Comparison of ENCODE assay signal across 8 mouse cellular contexts in the genomic region with DNA sequence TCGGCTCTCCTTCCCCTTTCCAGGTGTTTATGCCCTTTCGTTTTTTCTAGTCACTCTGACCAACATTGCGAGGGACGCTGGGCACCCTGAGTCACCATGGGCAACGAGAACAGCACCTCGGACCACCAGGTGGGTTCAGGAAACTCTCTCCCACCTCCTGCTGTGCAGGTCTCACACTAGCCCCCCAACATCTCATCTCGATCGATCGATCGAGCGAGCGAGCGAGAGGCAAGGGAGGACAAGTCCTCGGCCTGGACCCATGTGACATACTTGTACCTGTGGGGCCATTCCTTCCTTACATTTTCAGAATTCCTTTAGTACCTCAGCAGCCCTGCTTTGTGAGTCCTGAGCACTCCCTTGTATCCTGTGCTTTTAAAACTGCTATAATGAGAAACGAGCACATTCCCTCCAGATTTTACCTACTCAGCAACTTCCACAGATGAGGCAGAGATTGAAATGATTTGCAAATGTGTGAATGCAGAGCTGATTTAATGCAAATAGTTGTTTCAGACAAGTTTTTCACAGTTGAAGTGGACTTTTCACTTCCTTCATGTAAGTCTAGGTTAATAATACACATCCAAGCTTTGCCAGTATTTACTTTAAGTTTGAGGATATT. TPM values are rescaled to one million over a fixed set of nuclear protein-coding genes. Genes with fewer than 3 reads are reported as not detected.
DNase-seq lines count a peak whose midpoint lies in the region; ATAC-seq and TF ChIP-seq lines count a peak whose summit lies in the region.

Tacc2 (plus strand) TSS at position 51 of the 616 bp plus-strand sequence.

- DNase-seq in cerebellum, adult 2 months, result no peak
- no peak for DNase-seq in cerebellum, adult 8-10 months
- no peak for DNase-seq in adrenal gland, postnatal 10 days
- DNase-seq in gastrocnemius, postnatal 14 days, result no peak
- DNase-seq in retina, embryonic 14.5 days (ENCODE audit: low spot score), result no peak

- no peaks in the 10 kb centered on the region for H3K27me3 ChIP-seq in cerebellum, adult 2 months (ENCODE audit: control insufficient read depth, insufficient read depth, low read length)
- H3K27me3 ChIP-seq in intestine, postnatal 0 days (replicated peaks; ENCODE audit: control insufficient read depth, insufficient read depth, low read length), result no peaks in the 10 kb centered on the region
- H3K27me3 ChIP-seq in megakaryocyte, embryonic 14.5 days (replicated peaks), result peaks cover 27% of the 10 kb centered on the region

- H3K27ac ChIP-seq in cerebellum, adult 2 months (ENCODE audit: insufficient read depth, low read length), result no peak within 1 kb of the TSS
- no peak within 1 kb of the TSS for H3K27ac ChIP-seq in intestine, postnatal 0 days (ENCODE audit: low read depth, low read length)

- TF ChIP-seq CTCF in cerebellum, adult 2 months (IDR thresholded peaks at IDR 0.05; ENCODE audit: borderline replicate concordance, insufficient read depth, low read depth, low read length), result no peak
- TF ChIP-seq CTCF in intestine, postnatal 0 days (IDR thresholded peaks at IDR 0.05; ENCODE audit: low read depth), result no peak

- H3K9me3 ChIP-seq in intestine, postnatal 0 days (ENCODE audit: control insufficient read depth), result no peaks in the 10 kb centered on the region
- H3K9me3 ChIP-seq in megakaryocyte, embryonic 14.5 days, result peaks cover 7% of the 10 kb centered on the region

- no peak for ATAC-seq in intestine, postnatal 0 days
- no peak for ATAC-seq in erythroid progenitor cell, adult 5-6 weeks (replicated peaks; ENCODE audit: low FRiP score, poor library complexity, severe bottlenecking)

- TF ChIP-seq POLR2A in cerebellum, adult 2 months (IDR thresholded peaks at IDR 0.05; ENCODE audit: borderline replicate concordance, insufficient read depth, low read length), result no peak

- 65% methylated on average over 15 of the region's 15 CpGs for WGBS in cerebellum, adult 2 months
- 24% methylated on average over 15 of the region's 15 CpGs for WGBS in intestine, postnatal 0 days

- H3K4me1 ChIP-seq in cerebellum, adult 2 months (ENCODE audit: control insufficient read depth, insufficient read depth, low read length), result no peaks in the 10 kb centered on the region
- peaks cover 4% of the 10 kb centered on the region; the same call in 1 of the 2 replicates for H3K4me1 ChIP-seq in intestine, postnatal 0 days (replicated peaks; ENCODE audit: control insufficient read depth, insufficient read depth, low read length)
- H3K4me1 ChIP-seq in megakaryocyte, embryonic 14.5 days, result peaks cover 12% of the 10 kb centered on the region

- H3K9ac ChIP-seq in intestine, postnatal 0 days (ENCODE audit: low read depth, low read length), result no peak within 1 kb of the TSS

- H3K36me3 ChIP-seq in intestine, postnatal 0 days (ENCODE audit: control insufficient read depth, insufficient read depth), result no peaks in the 10 kb centered on the region
- H3K36me3 ChIP-seq in megakaryocyte, embryonic 14.5 days (replicated peaks; ENCODE audit: low read length), result no peaks in the 10 kb centered on the region

- intact Hi-C loops in gastrocnemius, postnatal 14 days (cut with DNase I; ENCODE audit: low total_unique reads), result no loop called here

- H3K4me2 ChIP-seq in intestine, postnatal 0 days (replicated peaks; ENCODE audit: low read depth), result peak within 1 kb of the TSS; percentile 61

- no peak within 1 kb of the TSS for H3K4me3 ChIP-seq in cerebellum, adult 2 months (replicated peaks; ENCODE audit: insufficient read depth, low read depth, low read length)
- H3K4me3 ChIP-seq in intestine, postnatal 0 days (ENCODE audit: low read depth, low read length), result peak within 1 kb of the TSS; percentile 28
- H3K4me3 ChIP-seq in megakaryocyte, embryonic 14.5 days (replicated peaks), result peak within 1 kb of the TSS; percentile 71

RNA-seq across cellular contexts. Expression of gene Tacc2, which starts in this region (rescaled TPM):
- 65.9 and 66.7 TPM in 2 replicates for polyA plus RNA-seq in cerebellum, adult 2 months (2012; rRNA removed)
- 10 to 100 TPM; 27.5 to 58.4 TPM for total RNA-seq in adrenal gland, postnatal 10 days (2021)
- 100 to 1,000 TPM; 227 to 381 TPM for total RNA-seq in gastrocnemius, postnatal 14 days (2021)
- 27.7 TPM in 2 replicates for polyA plus RNA-seq in intestine, postnatal 0 days (2015; fragmentation: Nextera tagmentation; extraction: Ambion mirVana)
- 3.2 and 7.6 TPM in 2 replicates for polyA plus RNA-seq in megakaryocyte, embryonic 14.5 days (2012; ENCODE audit: insufficient read depth, low replicate concordance)
- 0.72 and 5.0 TPM in 2 replicates for total RNA-seq in erythroid progenitor cell, adult 5-6 weeks (2015; ENCODE audit: low replicate concordance)
- total RNA-seq in erythroid progenitor cell, adult 5-6 weeks (2017; ENCODE audit: low replicate concordance), result 0.30 and 0.77 TPM in 2 replicates

Comparison
In these comparisons a context has a peak if more than half of its experiments do, and no peak if none do; other contexts are left out.
1. RNA of gene Tacc2 (total RNA-seq): 227 to 381 TPM in gastrocnemius, postnatal 14 days and 27.5 to 58.4 TPM in adrenal gland, postnatal 10 days; 0.30 to 5.0 TPM in erythroid progenitor cell, adult 5-6 weeks; every median in the first group is over 4 times any median in the second.